Comparison of ENCODE assay signal across 7 mouse cellular contexts in genomic region chr19:10395174-10395573, GRCm38 (mm10). TPM values are rescaled to one million over a fixed set of nuclear protein-coding genes. Genes with fewer than 3 reads are reported as not detected.
A peak's percentile ranks its signal among the peaks of the same experiment; 100 is the strongest.
DNase-seq lines count a peak whose midpoint lies in the region; ATAC-seq and TF ChIP-seq lines count a peak whose summit lies in the region.

No protein-coding gene starts in this region.

- no peak overlapping the region for H3K27ac ChIP-seq in lung, embryonic 14.5 days (ENCODE audit: low read depth)
- H3K27ac ChIP-seq in intestine, postnatal 0 days (ENCODE audit: low read depth, low read length), result no peak overlapping the region
- no peak overlapping the region for H3K27ac ChIP-seq in stomach, postnatal 0 days (replicated peaks)

- no peaks in the 10 kb centered on the region for H3K36me3 ChIP-seq in lung, embryonic 14.5 days (ENCODE audit: insufficient read depth)
- H3K36me3 ChIP-seq in intestine, postnatal 0 days (ENCODE audit: control insufficient read depth, insufficient read depth), result no peaks in the 10 kb centered on the region
- no peaks in the 10 kb centered on the region for H3K36me3 ChIP-seq in stomach, postnatal 0 days (ENCODE audit: control insufficient read depth, insufficient read depth, low read length)

- no peak for ATAC-seq in lung, embryonic 14.5 days (ENCODE audit: insufficient read depth)
- no peak for ATAC-seq in intestine, postnatal 0 days
- no peak for ATAC-seq in stomach, postnatal 0 days (ENCODE audit: low FRiP score, low TSS enrichment)

- H3K9ac ChIP-seq in lung, embryonic 14.5 days, result no peak overlapping the region
- no peak overlapping the region for H3K9ac ChIP-seq in intestine, postnatal 0 days (ENCODE audit: low read depth, low read length)
- H3K9ac ChIP-seq in stomach, postnatal 0 days (ENCODE audit: low read length), result no peak overlapping the region

- H3K27me3 ChIP-seq in lung, embryonic 14.5 days (ENCODE audit: insufficient read depth, low read length), result peaks cover 5% of the 10 kb centered on the region
- H3K27me3 ChIP-seq in intestine, postnatal 0 days (replicated peaks; ENCODE audit: control insufficient read depth, insufficient read depth, low read length), result peaks cover 4% of the 10 kb centered on the region; the same call in 1 of the 2 replicates
- no peaks in the 10 kb centered on the region for H3K27me3 ChIP-seq in stomach, postnatal 0 days (ENCODE audit: control insufficient read depth, insufficient read depth, low read length)

- DNase-seq in lung, embryonic 14.5 days, result peak; percentile 69
- no peak for DNase-seq in lung, postnatal 25 days (ENCODE audit: low spot score)
- peak; percentile 57 for DNase-seq in embryo, embryonic 10 days (ENCODE audit: low spot score)
- no peak for DNase-seq in stomach, postnatal 0 days (ENCODE audit: low spot score)
- no peak for DNase-seq in gastrocnemius, adult 18-20 months (ENCODE audit: low spot score)
- DNase-seq in layer of hippocampus, adult 9-11 months, result no peak

- no peaks in the 10 kb centered on the region for H3K4me1 ChIP-seq in lung, embryonic 14.5 days (ENCODE audit: insufficient read depth)
- H3K4me1 ChIP-seq in intestine, postnatal 0 days (replicated peaks; ENCODE audit: control insufficient read depth, insufficient read depth, low read length), result no peaks in the 10 kb centered on the region
- no peaks in the 10 kb centered on the region for H3K4me1 ChIP-seq in stomach, postnatal 0 days (replicated peaks; ENCODE audit: control insufficient read depth, insufficient read depth)

- no peak overlapping the region for H3K4me3 ChIP-seq in lung, embryonic 14.5 days (ENCODE audit: low read depth, low read length)
- no peak overlapping the region for H3K4me3 ChIP-seq in intestine, postnatal 0 days (ENCODE audit: low read depth, low read length)
- no peak overlapping the region for H3K4me3 ChIP-seq in stomach, postnatal 0 days (ENCODE audit: low read depth, low read length)

- no peak for TF ChIP-seq EP300 in stomach, postnatal 0 days (optimal IDR thresholded peaks at IDR 0.05)

- H3K9me3 ChIP-seq in lung, embryonic 14.5 days (ENCODE audit: low read depth, low read length), result no peaks in the 10 kb centered on the region
- H3K9me3 ChIP-seq in intestine, postnatal 0 days (ENCODE audit: control insufficient read depth), result no peaks in the 10 kb centered on the region
- H3K9me3 ChIP-seq in stomach, postnatal 0 days (ENCODE audit: control insufficient read depth, low read length), result no peaks in the 10 kb centered on the region

- 34% methylated on average over 8 of the region's 8 CpGs for WGBS in lung, embryonic 14.5 days
- 48% methylated on average over 8 of the region's 8 CpGs for WGBS in intestine, postnatal 0 days
- 41% methylated on average over 8 of the region's 8 CpGs for WGBS in stomach, postnatal 0 days

- H3K4me2 ChIP-seq in lung, embryonic 14.5 days, result no peak overlapping the region
- H3K4me2 ChIP-seq in intestine, postnatal 0 days (replicated peaks; ENCODE audit: low read depth), result no peak overlapping the region
- H3K4me2 ChIP-seq in stomach, postnatal 0 days (replicated peaks; ENCODE audit: low read depth), result no peak overlapping the region

- peak; percentile 49 for TF ChIP-seq CTCF in lung, embryonic 14.5 days (IDR thresholded peaks at IDR 0.05; ENCODE audit: low read depth)
- peak; percentile 31; the same call in 1 of the 2 replicates for TF ChIP-seq CTCF in intestine, postnatal 0 days (IDR thresholded peaks at IDR 0.05; ENCODE audit: low read depth)
- TF ChIP-seq CTCF in stomach, postnatal 0 days (IDR thresholded peaks at IDR 0.05; ENCODE audit: low read depth), result peak; percentile 48

RNA-seq across cellular contexts. Expression of gene Syt7, which starts 6.3 kb away (rescaled TPM):
- 3.3 and 4.7 TPM in 2 replicates for polyA plus RNA-seq in lung, embryonic 14.5 days (2014; fragmentation: Nextera tagmentation; extraction: Ambion mirVana)
- 1.9 TPM in 2 replicates for polyA plus RNA-seq in intestine, postnatal 0 days (2015; fragmentation: Nextera tagmentation; extraction: Ambion mirVana)
- polyA plus RNA-seq in stomach, postnatal 0 days (2015; fragmentation: Nextera tagmentation; extraction: Ambion mirVana), result 2.7 and 4.3 TPM in 2 replicates
- 1 to 10 TPM; 1.5 TPM for total RNA-seq in gastrocnemius, adult 18-20 months (2021)

Comparison
In these comparisons a context has a peak if more than half of its experiments do, and no peak if none do; other contexts are left out.
1. DNase-seq: peak in lung, embryonic 14.5 days (single experiment) and embryo, embryonic 10 days (single experiment); none in lung, postnatal 25 days (single experiment), stomach, postnatal 0 days (single experiment), gastrocnemius, adult 18-20 months (single experiment) and layer of hippocampus, adult 9-11 months (single experiment).
2. Peak in every context shown above with its lines, with median percentiles within 50 percentile points of each other: CTCF ChIP-seq.